Mouse (Mus musculus) spleen, postnatal 14 days (tissue): ENCODE results near the gene Gdf5.

Experiments used
- DNase-seq, 2 experiments: peaks; one replicate each; pipeline ENCODE4 v3.0.0; 2021 to 2022; ENCODE audit warnings: low spot score in 2 of 2

Gene Gdf5

GRCm38 (mm10) chr2:155945124-155945523 is at the start of gene Gdf5:
Gdf5 (minus strand) TSS chr2:155945367.
- no peak for DNase-seq

GRCm38 (mm10) chr2:155991863-155992321 is 46.7 kb upstream of the Gdf5 start:
- peak in 1 of 2 experiments; percentile 43 for DNase-seq

- DNase-seq: no peak
Measured at GRCm38 (mm10) chr2:155991151-155991550, 46.0 kb upstream of the Gdf5 start.

GRCm38 (mm10) chr2:155989085-155989484 is 43.9 kb upstream of the Gdf5 start:
- DNase-seq: peak; percentile 30 to 37

GRCm38 (mm10) chr2:155987131-155987530 is 42.0 kb upstream of the Gdf5 start:
- no peak for DNase-seq

GRCm38 (mm10) chr2:155985776-155986175 is 40.6 kb upstream of the Gdf5 start:
- DNase-seq: no peak

GRCm38 (mm10) chr2:155979328-155979991 is 34.3 kb upstream of the Gdf5 start:
- peak in 1 of 2 experiments; percentile 52 for DNase-seq

- DNase-seq: no peak
Measured at GRCm38 (mm10) chr2:155974087-155974731, 29.0 kb upstream of the Gdf5 start.

- no peak for DNase-seq
Measured at GRCm38 (mm10) chr2:155973348-155973747, 28.2 kb upstream of the Gdf5 start.

- no peak for DNase-seq
Measured at GRCm38 (mm10) chr2:155962991-155963390, 17.8 kb upstream of the Gdf5 start.

GRCm38 (mm10) chr2:155961862-155962261 is 16.7 kb upstream of the Gdf5 start:
- DNase-seq: peak in 1 of 2 experiments; percentile 37

- no peak for DNase-seq
Measured at GRCm38 (mm10) chr2:155959981-155960380, 14.8 kb upstream of the Gdf5 start.

GRCm38 (mm10) chr2:155956134-155957059 is 11.2 kb upstream of the Gdf5 start, which contains the start of gene Cep250:
Cep250 (plus strand) TSS chr2:155956458.
- DNase-seq: peak; percentile 83 to 86

GRCm38 (mm10) chr2:155952006-155952405 is 6.8 kb upstream of the Gdf5 start:
- DNase-seq: no peak

GRCm38 (mm10) chr2:155949362-155949761 is 4.2 kb upstream of the Gdf5 start:
- no peak for DNase-seq

GRCm38 (mm10) chr2:155947390-155948002 is 2.3 kb upstream of the Gdf5 start:
- DNase-seq: no peak

GRCm38 (mm10) chr2:155946499-155946898 is 1.3 kb upstream of the Gdf5 start:
- no peak for DNase-seq

- DNase-seq: peak; percentile 43 to 68
Measured at GRCm38 (mm10) chr2:155946069-155946468, 902 bp upstream of the Gdf5 start.

GRCm38 (mm10) chr2:155945580-155945979 is 413 bp upstream of the Gdf5 start:
- no peak for DNase-seq

- no peak for DNase-seq
Measured at GRCm38 (mm10) chr2:155944685-155945084, 482 bp downstream of the Gdf5 start.

- DNase-seq: no peak
Measured at GRCm38 (mm10) chr2:155943463-155943862, 1.7 kb downstream of the Gdf5 start.
